Mouse (Mus musculus): ENCODE data around the gene Bcl11a. TPM values are rescaled to one million over a fixed set of nuclear protein-coding genes. Genes with fewer than 3 reads are reported as not detected.

Gene Bcl11a
- total and polyA plus RNA-seq, 3 experiments, result 37.0 to 112 (median 83.8) TPM

GRCm38 (mm10) chr11:24180040-24180439, 102.2 kb downstream of the Bcl11a start:
- peaks cover 0 to 3% of the 10 kb centered on the region in 2 experiments; a peak in 1 of 4 replicates for H3K4me1 ChIP-seq (ENCODE audit: control insufficient read depth in 1 of 2, insufficient read depth in 2 of 2, low read length in 2 of 2)
- H3K27me3 ChIP-seq (ENCODE audit: control insufficient read depth in 1 of 2, insufficient read depth in 2 of 2, low read length in 2 of 2), result no peaks in the 10 kb centered on the region
- no peak overlapping the region for H3K27ac ChIP-seq (ENCODE audit: control insufficient read depth, low read depth, low read length)
- TF ChIP-seq POLR2AphosphoS5 (IDR thresholded peaks at IDR 0.05; ENCODE audit: borderline replicate concordance, low read depth, low read length) (no peak), TBP (IDR thresholded peaks at IDR 0.05; ENCODE audit: low read depth, low read length) (no peak), CTCF (IDR thresholded peaks at IDR 0.05 in 2 of 3, conservative IDR thresholded peaks at IDR 0.05 in 1 of 3; ENCODE audit: control insufficient read depth in 1 of 3, insufficient read depth in 1 of 3, low read depth in 2 of 3, low read length in 3 of 3, poor library complexity in 1 of 3, severe bottlenecking in 1 of 3) (no peak), RCOR1 (IDR thresholded peaks at IDR 0.05; ENCODE audit: low read depth, low read length) (no peak), MEF2A (IDR thresholded peaks at IDR 0.05; ENCODE audit: extremely low read depth, insufficient replicate concordance, low read depth, low read length, poor library complexity, severe bottlenecking) (no peak), MAZ (IDR thresholded peaks at IDR 0.05; ENCODE audit: low read depth, low read length) (no peak), TCF12 (IDR thresholded peaks at IDR 0.05; ENCODE audit: low read depth, low read length) (no peak), JUND (IDR thresholded peaks at IDR 0.05; ENCODE audit: low read depth, low read length) (no peak), BHLHE40 (IDR thresholded peaks at IDR 0.05; ENCODE audit: borderline replicate concordance, low read depth, low read length) (no peak), ZMIZ1 (IDR thresholded peaks at IDR 0.05; ENCODE audit: low read depth, low read length) (no peak), UBTF (IDR thresholded peaks at IDR 0.05; ENCODE audit: borderline replicate concordance, insufficient read depth, low read depth, low read length) (no peak)
- H3K79me2 ChIP-seq (ENCODE audit: control insufficient read depth, insufficient read depth, low read length, poor library complexity), result no peaks in the 10 kb centered on the region
- DNase-seq (ENCODE audit: low read depth, low spot score), result no peak
- no peaks in the 10 kb centered on the region for H3K9me3 ChIP-seq (replicated peaks; ENCODE audit: insufficient read depth, low read length)
- H3K36me3 ChIP-seq (ENCODE audit: control insufficient read depth in 1 of 2, insufficient read depth in 2 of 2, low read length in 2 of 2), result no peaks in the 10 kb centered on the region; a peak in 1 of 4 replicates
- H3K9ac ChIP-seq (ENCODE audit: control insufficient read depth, low read depth, low read length, poor library complexity, severe bottlenecking), result no peak overlapping the region
- H3K4me3 ChIP-seq (ENCODE audit: control insufficient read depth in 1 of 2, insufficient read depth in 1 of 2, low read depth in 2 of 2, low read length in 2 of 2), result no peak overlapping the region

GRCm38 (mm10) chr11:24183501-24183900, 105.6 kb downstream of the Bcl11a start:
- Histone ChIP-seq H3K36me3 (ENCODE audit: control insufficient read depth in 1 of 2, insufficient read depth in 2 of 2, low read length in 2 of 2) (no peaks in the 10 kb centered on the region; a peak in 1 of 4 replicates), H3K27ac (ENCODE audit: control insufficient read depth, low read depth, low read length) (no peak overlapping the region), H3K9ac (ENCODE audit: control insufficient read depth, low read depth, low read length, poor library complexity, severe bottlenecking) (no peak overlapping the region), H3K4me3 (ENCODE audit: control insufficient read depth in 1 of 2, insufficient read depth in 1 of 2, low read depth in 2 of 2, low read length in 2 of 2) (no peak overlapping the region), H3K27me3 (ENCODE audit: control insufficient read depth in 1 of 2, insufficient read depth in 2 of 2, low read length in 2 of 2) (peaks cover 4 to 5% of the 10 kb centered on the region in 2 experiments; a peak in 3 of 4 replicates), H3K9me3 (replicated peaks; ENCODE audit: insufficient read depth, low read length) (no peaks in the 10 kb centered on the region), H3K79me2 (ENCODE audit: control insufficient read depth, insufficient read depth, low read length, poor library complexity) (no peaks in the 10 kb centered on the region), H3K4me1 (ENCODE audit: control insufficient read depth in 1 of 2, insufficient read depth in 2 of 2, low read length in 2 of 2) (peaks cover 0 to 7% of the 10 kb centered on the region in 2 experiments; a peak in 2 of 4 replicates)
- no peak for TF ChIP-seq EP300 (IDR thresholded peaks at IDR 0.05; ENCODE audit: low read depth in 1 of 2, low read length in 2 of 2)
- no peak for TF ChIP-seq CHD1 (IDR thresholded peaks at IDR 0.05; ENCODE audit: low read depth, low read length)
- no peak for TF ChIP-seq MYC (IDR thresholded peaks at IDR 0.05; ENCODE audit: low read depth, low read length)
- no peak for DNase-seq (ENCODE audit: low read depth, low spot score)

All from MEL (cell line).